Mouse (Mus musculus): ENCODE results near the gene Spata16. TPM values are rescaled to one million over a fixed set of nuclear protein-coding genes. Genes with fewer than 3 reads are reported as not detected.

The Spata16 gene
- total and polyA plus RNA-seq, 3 experiments, result not detected

DNA sequence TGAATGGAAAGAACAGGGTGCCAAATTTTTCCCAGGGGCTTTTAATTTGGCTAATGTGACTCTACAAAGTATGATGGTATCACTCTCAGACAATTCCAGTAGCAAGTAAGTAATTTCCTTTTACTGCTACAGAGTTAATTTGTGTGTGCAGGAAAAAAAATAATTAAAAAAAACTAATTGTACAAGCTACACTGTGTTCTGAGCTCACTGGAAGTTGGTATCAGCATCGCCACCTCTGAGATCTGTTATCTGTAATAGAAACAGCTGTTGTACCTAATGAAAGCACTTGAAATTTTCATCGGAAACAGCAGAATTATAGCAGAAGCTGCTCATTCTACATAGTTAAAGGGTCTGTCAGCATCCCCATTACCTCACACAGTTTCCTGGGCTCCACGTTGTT is 295.7 kb downstream of the Spata16 start:
- TF ChIP-seq TBP (IDR thresholded peaks at IDR 0.05; ENCODE audit: low read depth, low read length), result no peak
- no peak for TF ChIP-seq GABPA (IDR thresholded peaks at IDR 0.05; ENCODE audit: low read depth, low read length)
- TF ChIP-seq NELFE (IDR thresholded peaks at IDR 0.05; ENCODE audit: low read depth, low read length), result no peak
- no peak for TF ChIP-seq POLR2AphosphoS5 (IDR thresholded peaks at IDR 0.05; ENCODE audit: borderline replicate concordance, low read depth, low read length)
- TF ChIP-seq GATA1 (IDR thresholded peaks at IDR 0.05; ENCODE audit: low read depth, low read length), result no peak
- no peak for TF ChIP-seq ZKSCAN1 (IDR thresholded peaks at IDR 0.05; ENCODE audit: low read depth, low read length)
- no peak for TF ChIP-seq TAL1 (IDR thresholded peaks at IDR 0.05; ENCODE audit: low read length)
- TF ChIP-seq MAZ (IDR thresholded peaks at IDR 0.05; ENCODE audit: low read depth, low read length), result no peak
- H3K27ac ChIP-seq (ENCODE audit: control insufficient read depth, low read depth, low read length), result no peak overlapping the region
- H3K4me1 ChIP-seq (ENCODE audit: control insufficient read depth in 1 of 2, insufficient read depth in 2 of 2, low read length in 2 of 2), result no peaks in the 10 kb centered on the region
- H3K9ac ChIP-seq (ENCODE audit: control insufficient read depth, low read depth, low read length, poor library complexity, severe bottlenecking), result no peak overlapping the region
- no peaks in the 10 kb centered on the region for H3K36me3 ChIP-seq (ENCODE audit: control insufficient read depth in 1 of 2, insufficient read depth in 2 of 2, low read length in 2 of 2)
- no peak for DNase-seq (ENCODE audit: low read depth, low spot score)
- no peaks in the 10 kb centered on the region for H3K79me2 ChIP-seq (ENCODE audit: control insufficient read depth, insufficient read depth, low read length, poor library complexity)
- H3K9me3 ChIP-seq (replicated peaks; ENCODE audit: insufficient read depth, low read length), result no peaks in the 10 kb centered on the region
- no peak overlapping the region for H3K4me3 ChIP-seq (ENCODE audit: control insufficient read depth in 1 of 2, insufficient read depth in 1 of 2, low read depth in 2 of 2, low read length in 2 of 2)
- no peaks in the 10 kb centered on the region for H3K27me3 ChIP-seq (ENCODE audit: control insufficient read depth in 1 of 2, insufficient read depth in 2 of 2, low read length in 2 of 2)

DNA sequence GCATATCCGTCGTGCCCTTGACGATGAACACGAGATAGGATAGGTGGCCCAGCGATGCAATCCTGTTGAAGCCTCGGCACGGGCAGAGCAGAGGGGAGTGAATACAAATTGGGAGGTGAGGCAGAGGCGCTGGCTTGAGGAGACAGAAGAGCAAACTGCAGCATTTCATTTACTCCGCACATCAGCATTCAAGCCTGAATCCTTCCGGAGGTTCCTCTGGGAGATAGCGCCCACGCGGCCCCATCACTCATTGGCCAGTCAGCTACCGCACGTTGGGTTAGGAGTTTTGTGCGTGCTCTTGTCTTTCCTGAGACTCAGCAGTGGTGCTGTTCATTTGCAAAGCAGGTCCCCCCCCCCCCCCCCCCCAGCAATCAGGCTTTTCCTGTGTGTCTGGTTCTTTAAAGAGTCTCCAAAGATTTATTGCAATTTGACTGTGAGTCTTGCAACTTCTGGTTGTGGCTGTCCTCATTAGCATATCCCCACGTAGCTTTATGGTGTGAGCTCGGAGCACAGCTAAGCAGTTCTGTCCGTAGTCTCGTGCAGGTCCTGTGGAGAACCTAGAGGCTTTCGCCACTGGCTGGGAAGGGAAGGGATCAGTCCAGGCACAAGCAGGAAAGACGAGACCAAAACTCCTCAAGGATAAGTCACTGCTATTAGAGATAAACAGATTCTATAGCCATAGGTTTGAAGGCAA is 299.6 kb downstream of the Spata16 start:
- H3K9me3 ChIP-seq (replicated peaks; ENCODE audit: insufficient read depth, low read length), result no peaks in the 10 kb centered on the region
- H3K36me3 ChIP-seq (ENCODE audit: control insufficient read depth in 1 of 2, insufficient read depth in 2 of 2, low read length in 2 of 2), result no peaks in the 10 kb centered on the region
- no peak for TF ChIP-seq POLR2A (IDR thresholded peaks at IDR 0.05; ENCODE audit: control insufficient read depth in 1 of 2, insufficient read depth in 1 of 2, low read depth in 1 of 2, low read length in 2 of 2, poor library complexity in 1 of 2)
- TF ChIP-seq KAT2A (conservative IDR thresholded peaks at IDR 0.05; ENCODE audit: low read depth, low read length), result no peak
- TF ChIP-seq CTCF (IDR thresholded peaks at IDR 0.05 in 2 of 3, conservative IDR thresholded peaks at IDR 0.05 in 1 of 3; ENCODE audit: control insufficient read depth in 1 of 3, insufficient read depth in 1 of 3, low read depth in 2 of 3, low read length in 3 of 3, poor library complexity in 1 of 3, severe bottlenecking in 1 of 3), result no peak
- TF ChIP-seq MXI1 (IDR thresholded peaks at IDR 0.05; ENCODE audit: low read depth, low read length), result no peak
- no peak for TF ChIP-seq CHD1 (IDR thresholded peaks at IDR 0.05; ENCODE audit: low read depth, low read length)
- no peak for TF ChIP-seq MAX (IDR thresholded peaks at IDR 0.05; ENCODE audit: low read length)
- no peak for TF ChIP-seq RAD21 (IDR thresholded peaks at IDR 0.05; ENCODE audit: low read depth, low read length)
- no peak for TF ChIP-seq ZNF384 (IDR thresholded peaks at IDR 0.05; ENCODE audit: low read depth, low read length)
- no peak for TF ChIP-seq POLR2AphosphoS5 (IDR thresholded peaks at IDR 0.05; ENCODE audit: borderline replicate concordance, low read depth, low read length)
- no peak for TF ChIP-seq EP300 (IDR thresholded peaks at IDR 0.05; ENCODE audit: low read depth in 1 of 2, low read length in 2 of 2)
- H3K9ac ChIP-seq (ENCODE audit: control insufficient read depth, low read depth, low read length, poor library complexity, severe bottlenecking), result no peak overlapping the region
- no peak overlapping the region for H3K27ac ChIP-seq (ENCODE audit: control insufficient read depth, low read depth, low read length)
- H3K4me1 ChIP-seq (ENCODE audit: control insufficient read depth in 1 of 2, insufficient read depth in 2 of 2, low read length in 2 of 2), result no peaks in the 10 kb centered on the region
- no peak overlapping the region for H3K4me3 ChIP-seq (ENCODE audit: control insufficient read depth in 1 of 2, insufficient read depth in 1 of 2, low read depth in 2 of 2, low read length in 2 of 2)
- H3K27me3 ChIP-seq (ENCODE audit: control insufficient read depth in 1 of 2, insufficient read depth in 2 of 2, low read length in 2 of 2), result no peaks in the 10 kb centered on the region
- DNase-seq (ENCODE audit: low read depth, low spot score), result no peak
- no peaks in the 10 kb centered on the region for H3K79me2 ChIP-seq (ENCODE audit: control insufficient read depth, insufficient read depth, low read length, poor library complexity)
